Mouse (Mus musculus) embryonic facial prominence, embryonic 11.5 days (tissue): ENCODE measurements at regions not wholly inside any gene's neighbourhood (a gene's known extent, or its start where the extent isn't known, plus 50 kb on each side); places are given as distances from the start of the nearest gene placed in this dataset.

ENCODE experiments used
- ATAC-seq: fragments of 200-750 bp; cut with Nextera tagmentation; replicated peaks from 2 replicates; pipeline ENCODE4 v1.8.0; 2017; ENCODE audit warnings: low read depth; ENCODE audit not compliant: insufficient number of reproducible peaks, low FRiP score, low TSS enrichment
- DNase-seq: peaks from one replicate; pipeline ENCODE4 v3.0.0-alpha.2; 2015; ENCODE audit warnings: low spot score
- H3K27ac ChIP-seq: fragments of 300-500 bp; sonication (generic); replicated peaks from 2 replicates; pipeline ENCODE4 v1.5.1; 2014; ENCODE audit warnings: mild to moderate bottlenecking, low read depth, low read length, control low read depth
- H3K27me3 ChIP-seq: fragments of 300-500 bp; sonication (generic); 2 replicates; pipeline ENCODE4 v1.6.1; 2014; ENCODE audit warnings: mild to moderate bottlenecking, low read length, moderate library complexity, mixed read lengths; ENCODE audit not compliant: control insufficient read depth, insufficient read depth
- H3K36me3 ChIP-seq: fragments of 300-500 bp; sonication (generic); replicated peaks from 2 replicates; pipeline ENCODE4 v1.6.1; 2014; ENCODE audit warnings: low read depth, mild to moderate bottlenecking, low read length, moderate library complexity, mixed read lengths; ENCODE audit not compliant: control insufficient read depth, insufficient read depth
- H3K4me1 ChIP-seq: fragments of 300-500 bp; sonication (generic); 2 replicates; pipeline ENCODE4 v1.6.1; 2014; ENCODE audit warnings: low read length, mixed read lengths; ENCODE audit not compliant: control insufficient read depth, insufficient read depth
- H3K4me2 ChIP-seq: fragments of 300-500 bp; sonication (generic); 2 replicates; pipeline ENCODE4 v1.6.1; 2014; ENCODE audit warnings: low read depth, mild to moderate bottlenecking, control low read depth, low read length, moderate library complexity
- H3K4me3 ChIP-seq: fragments of 300-500 bp; sonication (generic); 2 replicates; pipeline ENCODE4 v1.5.1; 2014; ENCODE audit warnings: low read depth, low read length, control low read depth
- H3K9ac ChIP-seq: fragments of 300-500 bp; sonication (generic); replicated peaks from 2 replicates; pipeline ENCODE4 v1.6.1; 2014; ENCODE audit warnings: mild to moderate bottlenecking, control low read depth, low read length
- H3K9me3 ChIP-seq: fragments of 300-500 bp; sonication (generic); replicated peaks from 2 replicates; pipeline ENCODE4 v1.6.1; 2016; ENCODE audit warnings: mild to moderate bottlenecking, low read length, inconsistent platforms, mixed read lengths; ENCODE audit not compliant: control insufficient read depth
- WGBS: fragments of 180-500 bp; shearing (Covaris S2); extraction: QIAGEN DNeasy Blood & Tissue Kit; methylation state at CpG from one replicate; pipeline ENCODE4 v1.1.7; 2014; 5-methylcytosine and 5-hydroxymethylcytosine counted together

DNA sequence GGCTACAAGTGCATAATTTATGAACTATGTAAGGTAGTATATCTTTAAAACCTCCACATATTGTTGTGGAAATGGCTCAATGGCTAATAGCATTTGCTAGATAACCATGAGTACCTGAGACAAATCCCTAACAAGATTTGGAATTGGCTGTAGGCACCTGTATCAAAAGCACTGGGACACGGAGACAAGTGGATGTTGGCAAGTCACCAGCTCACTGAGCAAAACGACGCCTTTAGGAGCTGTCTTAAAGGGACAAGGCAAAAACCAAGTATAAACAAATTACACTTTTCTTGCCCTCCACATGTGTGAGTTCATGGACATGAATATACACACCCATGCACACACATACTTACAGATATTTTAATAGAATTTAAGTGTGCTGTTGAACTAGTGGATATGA, 455.9 kb downstream of the Gm597 start:
- Histone ChIP-seq H3K4me3 (no peak overlapping the region), H3K36me3 (no peaks in the 10 kb centered on the region), H3K4me1 (no peaks in the 10 kb centered on the region), H3K9me3 (no peaks in the 10 kb centered on the region), H3K27me3 (no peaks in the 10 kb centered on the region), H3K4me2 (no peak overlapping the region), H3K27ac (no peak overlapping the region), H3K9ac (no peak overlapping the region)
- ATAC-seq (no peak), DNase-seq (no peak)
- WGBS, result 68% methylated on average over 3 of the region's 3 CpGs
